14 mouse cellular contexts compared by ENCODE assay signal in the genomic region with DNA sequence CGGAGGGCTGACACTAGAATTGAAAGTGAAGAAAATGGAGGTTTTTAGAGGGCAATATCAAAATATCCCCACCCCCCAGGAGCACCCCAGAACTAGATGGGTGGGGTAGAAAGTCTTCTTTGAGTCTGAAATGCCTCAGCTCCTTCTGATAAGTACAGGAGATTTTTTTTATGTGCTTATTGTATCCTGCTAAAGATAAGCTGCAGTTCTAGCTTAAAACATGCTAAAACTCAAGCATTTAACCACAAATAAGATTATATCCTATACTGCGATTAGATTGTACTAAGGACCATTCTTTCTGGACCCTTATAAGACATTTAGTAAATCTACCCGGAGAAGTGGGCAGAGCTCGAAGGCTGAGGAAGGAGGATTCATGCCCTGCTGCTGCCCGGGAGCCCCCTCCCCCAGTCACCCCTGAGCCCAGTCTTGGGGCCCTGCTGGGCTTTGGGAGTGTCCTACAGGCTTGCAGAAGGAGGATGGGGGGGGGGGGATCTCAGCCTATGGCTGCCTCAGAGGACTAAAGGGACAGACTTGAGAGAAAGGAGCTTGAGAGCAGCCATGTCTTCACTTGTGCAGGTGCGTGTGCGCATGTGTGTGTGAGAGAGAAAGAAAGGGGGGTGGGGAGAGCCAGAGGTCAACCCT.
A peak's percentile ranks its signal among the peaks of the same experiment; 100 is the strongest.
DNase-seq lines count a peak whose midpoint lies in the region; ATAC-seq and TF ChIP-seq lines count a peak whose summit lies in the region.
"Had no signal": no experiment of that assay in that cellular context is flagged by ENCODE, and none has a peak within 500 bp of the region (broad histone marks: within the 10 kb centered on the region; RNA-seq: fewer than 3 reads in every experiment).

No protein-coding gene starts in this region.

- no peak overlapping the region for H3K9ac ChIP-seq in forebrain, embryonic 15.5 days (replicated peaks)
- H3K9ac ChIP-seq in liver, embryonic 15.5 days: no peak overlapping the region
- H3K9ac ChIP-seq: lung, embryonic 14.5 days had no signal

- H3K4me2 ChIP-seq in forebrain, embryonic 15.5 days (replicated peaks): no peak overlapping the region
- peak overlapping the region; percentile 11; the same call in 1 of the 2 replicates for H3K4me2 ChIP-seq in liver, embryonic 15.5 days
- H3K4me2 ChIP-seq: lung, embryonic 14.5 days had no signal

- no peak for DNase-seq in heart, embryonic 10.5 days (ENCODE audit: low spot score)
- DNase-seq in heart, postnatal 10 days: no peak
- no peak for DNase-seq in thymus, postnatal 4 days
- DNase-seq in frontal cortex, postnatal 36 days (ENCODE audit: low spot score in 2 of 2): no peak
- no peak for DNase-seq in thymus, postnatal 10 days (ENCODE audit: low spot score in 2 of 2)
- DNase-seq: cerebellum, adult 8-10 months; gastrocnemius, postnatal 36 days; kidney, postnatal 10 days had no signal

- H3K36me3 ChIP-seq in heart, embryonic 10.5 days: no peaks in the 10 kb centered on the region
- H3K36me3 ChIP-seq in E14TG2a.4 (ENCODE audit: insufficient read depth, low read length): no peaks in the 10 kb centered on the region
- H3K36me3 ChIP-seq in forebrain, embryonic 15.5 days: no peaks in the 10 kb centered on the region
- H3K36me3 ChIP-seq in liver, embryonic 15.5 days (replicated peaks): no peaks in the 10 kb centered on the region
- H3K36me3 ChIP-seq: G1E had no signal

- TF ChIP-seq CTCF in E14TG2a.4 (conservative IDR thresholded peaks at IDR 0.05; ENCODE audit: low read length): no peak

- H3K9me3 ChIP-seq in heart, embryonic 10.5 days: no peaks in the 10 kb centered on the region
- H3K9me3 ChIP-seq in E14TG2a.4 (ENCODE audit: low read length): peaks cover 6% of the 10 kb centered on the region; the same call in 1 of the 2 replicates
- no peaks in the 10 kb centered on the region for H3K9me3 ChIP-seq in forebrain, embryonic 15.5 days
- no peaks in the 10 kb centered on the region for H3K9me3 ChIP-seq in liver, embryonic 15.5 days (replicated peaks)

- intact Hi-C loops in heart, postnatal 10 days (cut with DNase I): no loop called here

- 26% methylated on average over 7 of the region's 7 CpGs for WGBS in heart, embryonic 10.5 days
- 8% methylated on average over 7 of the region's 7 CpGs for WGBS in forebrain, embryonic 15.5 days
- 33% methylated on average over 7 of the region's 7 CpGs for WGBS in liver, embryonic 15.5 days (ENCODE audit: insufficient replicate concordance)

- peaks cover 29% of the 10 kb centered on the region; the same call in 1 of the 2 replicates for H3K27me3 ChIP-seq in heart, embryonic 10.5 days (ENCODE audit: insufficient read depth, poor library complexity, severe bottlenecking)
- H3K27me3 ChIP-seq in E14TG2a.4 (ENCODE audit: insufficient read depth, low read length): 0 out of 2 replicates have a peak, but pooled peaks cover 6% of the 10 kb centered on the region
- H3K27me3 ChIP-seq in forebrain, embryonic 15.5 days: no peaks in the 10 kb centered on the region
- no peaks in the 10 kb centered on the region for H3K27me3 ChIP-seq in liver, embryonic 15.5 days

- no peak overlapping the region for H3K4me3 ChIP-seq in heart, embryonic 10.5 days
- peak overlapping the region; percentile 26; the same call in 1 of the 2 replicates for H3K4me3 ChIP-seq in E14TG2a.4 (replicated peaks; ENCODE audit: low read length)
- H3K4me3 ChIP-seq in forebrain, embryonic 15.5 days: no peak overlapping the region
- H3K4me3 ChIP-seq in liver, embryonic 15.5 days (replicated peaks): no peak overlapping the region

- peak overlapping the region; percentile 26; the same call in 1 of the 2 replicates for H3K27ac ChIP-seq in heart, embryonic 10.5 days
- H3K27ac ChIP-seq in forebrain, embryonic 15.5 days (replicated peaks): peak overlapping the region; percentile 61
- no peak overlapping the region for H3K27ac ChIP-seq in liver, embryonic 15.5 days (replicated peaks)

- peaks cover 17% of the 10 kb centered on the region for H3K4me1 ChIP-seq in heart, embryonic 10.5 days
- peaks cover 40% of the 10 kb centered on the region for H3K4me1 ChIP-seq in E14TG2a.4 (replicated peaks; ENCODE audit: low read depth, low read length)
- peaks cover 20% of the 10 kb centered on the region for H3K4me1 ChIP-seq in forebrain, embryonic 15.5 days
- H3K4me1 ChIP-seq in liver, embryonic 15.5 days (replicated peaks): peaks cover 29% of the 10 kb centered on the region

- no peak for ATAC-seq in forebrain, embryonic 15.5 days (replicated peaks)
- no peak for ATAC-seq in liver, embryonic 15.5 days (ENCODE audit: insufficient read depth)
- ATAC-seq: activated CD4-positive, CD25-positive, alpha-beta regulatory T cell, adult 4 months had no signal
